Mouse (Mus musculus) stomach, postnatal 0 days (tissue): ENCODE measurements around the gene Ankfy1. TPM values are rescaled to one million over a fixed set of nuclear protein-coding genes. Genes with fewer than 3 reads are reported as not detected.

Source experiments
- ATAC-seq: fragments of 200-750 bp; cut with Nextera tagmentation; 2 replicates; pipeline ENCODE4 v1.8.0; 2017; ENCODE audit not compliant: low FRiP score, low TSS enrichment
- DNase-seq: peaks from one replicate; pipeline ENCODE4 v3.0.0-alpha.2; 2016; ENCODE audit warnings: low spot score
- H3K27ac ChIP-seq: fragments of 300-500 bp; sonication (generic); replicated peaks from 2 replicates; pipeline ENCODE4 v1.5.1; 2014; ENCODE audit warnings: mild to moderate bottlenecking, control low read depth
- H3K27me3 ChIP-seq: fragments of 300-500 bp; sonication (generic); 2 replicates; pipeline ENCODE4 v1.6.1; 2014; ENCODE audit warnings: low read length; ENCODE audit not compliant: control insufficient read depth, insufficient read depth
- H3K36me3 ChIP-seq: fragments of 300-500 bp; sonication (generic); 2 replicates; pipeline ENCODE4 v1.6.1; 2014; ENCODE audit warnings: low read length, mixed read lengths; ENCODE audit not compliant: control insufficient read depth, insufficient read depth
- H3K4me1 ChIP-seq: fragments of 300-500 bp; sonication (generic); replicated peaks from 2 replicates; pipeline ENCODE4 v1.6.1; 2014; ENCODE audit warnings: antibody characterized with exemption; ENCODE audit not compliant: control insufficient read depth, insufficient read depth
- H3K4me2 ChIP-seq: fragments of 300-500 bp; sonication (generic); replicated peaks from 2 replicates; pipeline ENCODE4 v1.6.1; 2014; ENCODE audit warnings: low read depth, mild to moderate bottlenecking, control low read depth, moderate library complexity
- H3K4me3 ChIP-seq: fragments of 300-500 bp; sonication (generic); 2 replicates; pipeline ENCODE4 v1.5.1; 2014; ENCODE audit warnings: low read depth, low read length, control low read depth
- H3K9ac ChIP-seq: fragments of 300-500 bp; sonication (generic); 2 replicates; pipeline ENCODE4 v1.6.1; 2014; ENCODE audit warnings: mild to moderate bottlenecking, low read length, control low read depth, mixed read lengths
- H3K9me3 ChIP-seq: fragments of 300-500 bp; sonication (generic); 2 replicates; pipeline ENCODE4 v1.6.1; 2016; ENCODE audit warnings: low read length; ENCODE audit not compliant: control insufficient read depth
- CTCF ChIP-seq: IDR thresholded peaks from 2 replicates; pipeline ENCODE4 v1.5.1; 2016; ENCODE audit warnings: antibody characterized with exemption, low read depth, mild to moderate bottlenecking, moderate library complexity
- EP300 ChIP-seq: optimal IDR thresholded peaks from 2 replicates; pipeline ENCODE3; 2016; ENCODE audit warnings: antibody characterized with exemption
- WGBS: fragments of 180-500 bp; shearing (Covaris S2); extraction: QIAGEN DNeasy Blood & Tissue Kit; methylation state at CpG from one replicate; pipeline ENCODE4 v1.1.7; 2014; 5-methylcytosine and 5-hydroxymethylcytosine counted together
- polyA plus RNA-seq: library from polyadenylated mRNA; unstranded; fragments of >200 nt; fragmentation: Nextera tagmentation; extraction: Ambion mirVana; gene quantifications from 2 replicates; pipeline ENCODE4 v1.2.1, GENCODE M21; 2015

Ankfy1 gene
- polyA plus RNA-seq, 1 experiment from 2014 or later = 7.7 TPM

DNA sequence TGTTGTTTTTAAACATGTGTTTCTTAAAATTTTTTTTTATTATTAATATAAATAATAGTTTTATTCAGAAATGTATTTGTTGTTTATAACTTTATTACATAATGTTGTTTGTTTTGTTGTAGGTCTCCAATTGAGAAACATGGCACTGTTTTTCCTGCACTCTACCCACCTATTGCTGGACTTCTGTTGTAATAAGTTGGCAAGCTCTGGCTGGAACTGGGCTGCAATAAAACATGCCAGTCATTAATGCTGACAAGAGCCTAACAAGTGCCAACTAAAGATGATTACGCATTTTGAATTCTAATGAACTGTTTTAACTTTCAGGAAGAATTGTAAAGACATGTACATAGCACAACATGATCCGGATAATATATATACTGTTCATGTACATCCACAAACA lies 6.4 kb upstream of the Ankfy1 start:
- H3K4me1 ChIP-seq = no peaks in the 10 kb centered on the region
- H3K9me3 ChIP-seq = no peaks in the 10 kb centered on the region
- no peak for TF ChIP-seq EP300
- no peak for TF ChIP-seq CTCF
- ATAC-seq (no peak), DNase-seq (no peak)
- no peak overlapping the region for H3K4me3 ChIP-seq
- WGBS = 93% methylated on average over 2 of the region's 2 CpGs
- H3K27me3 ChIP-seq = no peaks in the 10 kb centered on the region
- H3K4me2 ChIP-seq = no peak overlapping the region
- H3K9ac ChIP-seq = no peak overlapping the region
- no peak overlapping the region for H3K27ac ChIP-seq
- H3K36me3 ChIP-seq = no peaks in the 10 kb centered on the region; the same call in 1 of the 2 replicates

DNA sequence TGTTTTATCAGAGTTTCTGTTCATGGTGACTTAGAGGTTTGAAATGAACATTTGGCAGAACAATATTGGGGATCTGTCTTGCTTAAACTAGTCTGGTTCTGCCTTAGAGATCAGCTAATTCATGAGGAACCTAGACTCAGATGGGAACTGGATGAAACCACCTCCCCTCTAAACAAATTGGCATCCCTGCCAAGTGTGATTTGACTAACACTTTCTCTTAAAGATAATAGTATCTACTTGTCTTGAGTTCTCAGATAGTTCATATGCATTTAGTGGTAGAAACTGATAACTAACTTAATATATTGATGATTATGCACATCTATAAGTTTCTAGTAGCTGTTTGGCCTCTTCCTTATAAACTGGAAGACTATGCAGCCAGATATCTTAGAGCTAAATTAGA lies 3.1 kb upstream of the Ankfy1 start:
- H3K9ac ChIP-seq = no peak overlapping the region
- TF ChIP-seq CTCF (no peak), EP300 (no peak)
- peaks cover 5% of the 10 kb centered on the region; the same call in 1 of the 2 replicates for H3K4me1 ChIP-seq
- ATAC-seq = no peak
- no peak overlapping the region for H3K4me3 ChIP-seq
- H3K27ac ChIP-seq = no peak overlapping the region
- H3K4me2 ChIP-seq = no peak overlapping the region
- no peak for DNase-seq
- H3K9me3 ChIP-seq = no peaks in the 10 kb centered on the region
- no peaks in the 10 kb centered on the region; the same call in 1 of the 2 replicates for H3K36me3 ChIP-seq
- H3K27me3 ChIP-seq = no peaks in the 10 kb centered on the region

DNA sequence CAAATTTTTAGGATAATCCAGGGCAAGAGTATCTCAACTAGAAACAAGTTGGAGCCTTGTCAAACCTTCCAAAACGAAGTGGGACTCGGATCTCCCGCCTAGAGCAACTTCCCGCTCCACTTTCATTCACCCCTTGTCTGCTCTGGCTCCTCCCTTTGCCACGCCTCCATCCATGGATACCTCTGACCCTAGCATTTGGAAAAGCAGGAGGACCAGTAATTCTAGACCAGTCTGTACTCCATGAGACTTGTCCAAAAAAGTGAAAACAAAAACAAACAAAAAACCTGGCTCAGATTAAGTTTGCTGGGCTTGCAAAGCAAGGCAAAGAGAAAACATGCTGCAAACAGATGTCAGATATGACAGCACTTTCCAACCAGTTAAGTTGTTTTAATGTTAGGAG lies 1.6 kb upstream of the Ankfy1 start:
- no peak for TF ChIP-seq EP300
- no peak for TF ChIP-seq CTCF
- no peak for DNase-seq

DNA sequence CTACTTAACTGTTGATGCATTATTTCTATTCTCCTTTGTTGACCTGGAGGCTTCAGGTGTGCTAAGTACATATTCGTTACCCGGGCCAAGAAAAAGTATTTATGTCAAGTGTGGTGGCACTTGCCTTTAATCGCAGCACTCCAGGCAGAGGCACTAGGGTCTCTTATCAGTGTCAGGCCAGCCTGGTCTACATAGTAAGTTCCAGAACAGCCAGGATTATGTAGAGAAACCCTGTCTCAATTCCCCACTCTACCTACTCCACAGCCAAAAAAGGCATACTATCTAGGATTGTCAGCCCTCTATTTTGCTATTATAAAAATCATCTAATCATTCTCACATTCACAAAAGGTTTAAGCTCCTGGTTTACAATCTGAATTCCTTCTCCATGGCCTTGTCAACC lies 691 bp upstream of the Ankfy1 start:
- Histone ChIP-seq H3K27ac (no peak overlapping the region), H3K9me3 (no peaks in the 10 kb centered on the region), H3K4me1 (peaks cover 5% of the 10 kb centered on the region; the same call in 1 of the 2 replicates), H3K9ac (no peak overlapping the region; the same call in 1 of the 2 replicates), H3K36me3 (no peaks in the 10 kb centered on the region; the same call in 1 of the 2 replicates), H3K4me3 (peak overlapping the region; percentile 93; the same call in 1 of the 2 replicates), H3K27me3 (no peaks in the 10 kb centered on the region), H3K4me2 (peak overlapping the region; percentile 80)
- TF ChIP-seq EP300 (no peak), CTCF (no peak)
- DNase-seq (no peak), ATAC-seq (no peak)
- WGBS = 51% methylated on average over 3 of the region's 3 CpGs

More for the DNA sequence above, 1.6 kb upstream of the Ankfy1 start:
- Histone ChIP-seq H3K4me1 (peaks cover 5% of the 10 kb centered on the region; the same call in 1 of the 2 replicates), H3K27me3 (no peaks in the 10 kb centered on the region), H3K4me3 (no peak overlapping the region), H3K9me3 (no peaks in the 10 kb centered on the region), H3K27ac (no peak overlapping the region), H3K4me2 (no peak overlapping the region), H3K9ac (no peak overlapping the region), H3K36me3 (no peaks in the 10 kb centered on the region; the same call in 1 of the 2 replicates)
- WGBS = 8% methylated on average over 5 of the region's 5 CpGs
- no peak for ATAC-seq

DNA sequence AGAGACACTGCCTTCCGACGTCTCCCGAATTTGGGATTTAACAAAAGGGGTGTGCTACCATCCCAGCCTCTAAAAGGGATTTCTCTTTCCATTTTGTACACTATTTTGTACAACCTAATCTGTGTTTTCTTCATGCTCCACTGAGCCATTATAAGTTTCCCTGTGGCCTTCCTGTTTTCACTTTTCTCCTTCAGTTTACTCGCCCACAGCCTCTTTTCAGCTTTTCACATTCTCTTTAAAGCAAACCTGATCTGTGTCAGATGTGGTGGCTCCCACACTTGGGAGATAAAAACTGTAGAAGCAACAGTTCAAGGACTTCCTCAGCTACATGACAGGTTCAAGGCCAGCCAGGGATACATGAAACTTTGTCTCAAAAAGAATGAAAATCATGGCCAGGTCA lies 2.5 kb downstream of the Ankfy1 start:
- Histone ChIP-seq H3K9ac (no peak overlapping the region), H3K4me1 (peaks cover 5% of the 10 kb centered on the region; the same call in 1 of the 2 replicates), H3K27me3 (no peaks in the 10 kb centered on the region), H3K27ac (no peak overlapping the region), H3K4me3 (no peak overlapping the region), H3K36me3 (no peaks in the 10 kb centered on the region), H3K4me2 (no peak overlapping the region), H3K9me3 (no peaks in the 10 kb centered on the region)
- TF ChIP-seq EP300 (no peak), CTCF (no peak)
- ATAC-seq (no peak), DNase-seq (no peak)
- WGBS = 86% methylated on average over 4 of the region's 4 CpGs

DNA sequence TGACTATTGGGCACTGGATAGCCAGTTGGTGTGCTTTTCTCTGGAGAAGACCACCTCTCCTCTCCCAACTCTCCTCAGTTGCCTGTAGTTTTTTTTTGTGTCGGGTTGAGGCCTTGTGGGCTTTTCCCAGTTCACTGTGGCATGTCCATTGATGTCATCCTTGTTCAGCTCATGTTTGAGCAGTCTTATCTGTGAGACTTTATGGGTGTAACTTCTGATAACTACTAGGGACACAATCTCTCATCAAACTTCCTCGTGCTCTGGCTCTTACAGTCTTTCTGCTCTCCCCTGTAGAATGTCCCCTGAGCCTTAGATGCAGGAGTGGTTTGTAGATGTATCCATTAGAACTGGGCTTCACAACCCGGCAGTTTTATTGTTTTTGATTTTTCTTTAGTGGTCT lies 5.2 kb downstream of the Ankfy1 start:
- Histone ChIP-seq H3K9me3 (no peaks in the 10 kb centered on the region), H3K27ac (no peak overlapping the region), H3K4me2 (no peak overlapping the region), H3K36me3 (no peaks in the 10 kb centered on the region), H3K27me3 (no peaks in the 10 kb centered on the region), H3K4me1 (peaks cover 5% of the 10 kb centered on the region; the same call in 1 of the 2 replicates), H3K4me3 (no peak overlapping the region), H3K9ac (no peak overlapping the region)
- TF ChIP-seq EP300 (no peak), CTCF (no peak)
- peak; percentile 38; the same call in 1 of the 2 replicates for ATAC-seq
- 65% methylated on average over 3 of the region's 3 CpGs for WGBS
- no peak for DNase-seq
